Mouse (Mus musculus) gastrocnemius, adult 18-20 months (tissue): ENCODE measurements at regions not wholly inside any gene's neighbourhood (a gene's known extent, or its start where the extent isn't known, plus 50 kb on each side); places are given as distances from the start of the nearest gene placed in this dataset.

Experiments used
- DNase-seq: peaks from one replicate; pipeline ENCODE4 v3.0.0; 2021; ENCODE audit warnings: low spot score

DNA sequence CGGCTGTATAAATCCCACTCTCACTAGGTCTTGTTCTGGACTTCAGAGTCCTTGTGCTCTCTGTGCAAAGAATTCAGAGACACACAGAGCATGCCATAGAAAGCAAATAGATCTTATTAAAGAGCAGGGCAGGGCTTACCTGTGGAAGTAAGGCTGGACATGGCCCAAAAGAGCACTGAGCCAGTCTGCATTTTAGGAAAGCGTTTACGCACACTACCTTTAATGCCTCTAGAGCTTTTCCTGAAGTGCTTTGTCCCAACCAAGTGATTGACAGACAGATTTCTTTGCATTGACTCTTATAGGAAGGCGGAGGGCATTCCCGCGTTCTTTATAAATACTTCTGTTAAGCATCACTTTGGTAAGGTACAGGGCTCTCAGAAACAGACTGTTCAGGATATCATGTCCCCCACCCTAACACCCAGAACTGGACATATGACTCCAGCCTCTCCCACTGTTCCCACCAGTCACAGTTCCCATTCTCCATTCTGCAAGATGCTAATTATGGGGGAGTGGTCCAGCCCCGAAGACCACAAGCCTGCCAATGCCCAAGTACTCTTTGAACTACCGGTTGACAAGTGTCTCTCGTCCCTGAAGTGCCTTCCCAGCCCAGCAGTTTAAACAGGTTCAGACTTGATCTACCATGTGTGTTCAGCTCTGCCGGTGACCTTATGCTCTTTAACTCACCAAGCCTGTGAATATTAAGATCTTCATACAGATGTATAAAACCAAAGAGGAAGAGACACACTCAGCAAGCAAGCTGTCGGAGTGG lies 369.7 kb downstream of the Etnk1 start:
- DNase-seq, result no peak

DNA sequence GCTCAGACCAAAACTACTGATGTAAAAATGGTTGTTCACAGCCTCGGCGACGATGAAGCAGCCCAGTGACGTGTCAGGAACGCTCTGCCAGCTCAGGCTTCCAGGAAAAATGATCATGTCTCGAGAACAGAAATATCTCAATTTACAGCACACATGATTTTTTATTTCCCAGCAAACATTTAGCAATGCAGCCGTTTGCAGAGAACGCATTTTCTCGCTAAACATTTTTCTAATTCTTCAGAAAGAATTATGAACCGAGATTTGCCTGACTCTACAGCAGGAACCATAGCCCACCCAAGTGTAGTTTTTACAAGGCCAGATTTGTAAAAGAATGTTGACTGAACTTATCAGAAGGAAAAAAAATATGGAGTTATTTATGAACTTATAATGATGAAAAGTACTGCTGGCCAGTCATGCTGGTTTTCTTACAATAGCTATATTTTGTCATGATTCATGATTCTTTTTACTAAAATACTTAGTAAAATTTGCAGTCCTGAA lies 380.4 kb downstream of the Etnk1 start:
- DNase-seq, result no peak

DNA sequence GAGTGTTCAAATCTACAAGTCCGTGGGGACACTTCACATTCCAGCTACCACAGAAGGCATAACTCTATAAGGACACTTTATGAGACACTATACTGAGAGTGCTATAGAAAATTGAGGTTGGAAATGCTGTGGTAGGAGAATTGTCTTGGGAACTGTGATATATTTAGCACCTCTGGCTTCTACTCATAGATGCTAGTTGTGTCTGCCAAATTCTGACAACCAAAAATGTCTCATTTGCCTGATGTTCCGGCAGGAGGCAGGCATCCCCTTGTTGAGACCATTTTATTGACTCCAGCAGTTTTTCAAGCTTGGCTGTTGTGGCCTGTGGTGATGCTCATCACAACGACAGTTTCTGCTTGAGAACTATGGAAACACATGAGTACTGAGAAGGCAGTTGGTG lies 387.9 kb downstream of the Etnk1 start:
- DNase-seq, result no peak

DNA sequence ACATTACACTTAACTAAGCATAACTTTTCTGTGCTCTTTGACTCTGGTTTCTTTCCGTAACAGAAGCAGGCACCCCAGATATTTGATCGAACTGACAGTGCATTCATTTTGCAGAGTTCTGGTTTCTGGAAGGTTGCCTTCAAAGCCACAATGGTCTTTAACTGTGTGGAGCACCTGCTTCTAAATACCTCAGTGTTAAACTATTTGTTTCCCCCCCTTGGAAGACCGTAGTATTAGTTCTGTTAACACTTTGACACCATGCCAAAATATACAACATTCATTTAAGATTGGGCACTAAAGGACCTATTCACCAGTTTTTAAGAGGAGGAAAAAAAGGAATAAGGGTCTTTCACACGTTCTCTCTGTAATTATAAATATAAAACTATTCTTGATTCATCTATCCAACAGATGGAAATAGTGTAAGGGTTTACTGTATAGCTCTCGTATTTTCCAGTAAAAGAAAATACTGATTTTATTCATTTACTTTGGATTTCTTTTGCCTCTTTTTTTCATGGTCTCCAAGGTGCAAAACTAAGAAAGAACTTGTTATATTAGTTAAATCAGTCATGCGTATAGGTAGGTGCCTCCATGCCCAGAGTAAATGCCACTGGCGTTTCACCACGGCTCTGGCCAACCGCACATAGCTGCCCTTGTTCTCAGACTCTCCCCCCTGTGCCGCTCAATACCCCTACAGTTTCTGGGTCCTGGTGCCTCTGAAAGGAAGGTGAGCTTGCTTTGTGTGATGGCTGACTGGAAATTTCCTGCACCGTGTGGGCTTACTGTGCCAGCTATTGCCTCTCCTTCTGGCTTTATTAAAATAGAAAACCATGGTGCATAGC lies 391.2 kb downstream of the Etnk1 start:
- no peak for DNase-seq

DNA sequence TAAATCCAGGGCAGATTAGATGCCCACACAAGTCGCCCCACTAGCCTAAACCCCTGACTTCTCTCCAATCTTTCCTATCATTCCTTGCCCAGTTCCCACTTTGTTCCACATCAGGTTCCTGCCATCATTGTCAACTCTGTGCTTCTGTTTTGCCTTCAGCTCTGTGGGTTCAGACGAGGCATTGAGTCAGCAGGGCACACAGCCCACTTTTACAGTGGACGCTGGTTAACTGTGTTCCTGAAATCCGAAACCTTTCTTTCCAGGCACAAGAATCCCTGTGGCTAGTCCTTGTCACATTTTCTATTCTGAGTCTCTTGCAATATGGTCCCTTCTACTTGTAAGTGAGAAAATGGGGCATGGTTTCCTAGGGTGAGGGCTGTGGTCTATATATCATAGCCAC lies 392.3 kb downstream of the Etnk1 start:
- DNase-seq, result no peak

DNA sequence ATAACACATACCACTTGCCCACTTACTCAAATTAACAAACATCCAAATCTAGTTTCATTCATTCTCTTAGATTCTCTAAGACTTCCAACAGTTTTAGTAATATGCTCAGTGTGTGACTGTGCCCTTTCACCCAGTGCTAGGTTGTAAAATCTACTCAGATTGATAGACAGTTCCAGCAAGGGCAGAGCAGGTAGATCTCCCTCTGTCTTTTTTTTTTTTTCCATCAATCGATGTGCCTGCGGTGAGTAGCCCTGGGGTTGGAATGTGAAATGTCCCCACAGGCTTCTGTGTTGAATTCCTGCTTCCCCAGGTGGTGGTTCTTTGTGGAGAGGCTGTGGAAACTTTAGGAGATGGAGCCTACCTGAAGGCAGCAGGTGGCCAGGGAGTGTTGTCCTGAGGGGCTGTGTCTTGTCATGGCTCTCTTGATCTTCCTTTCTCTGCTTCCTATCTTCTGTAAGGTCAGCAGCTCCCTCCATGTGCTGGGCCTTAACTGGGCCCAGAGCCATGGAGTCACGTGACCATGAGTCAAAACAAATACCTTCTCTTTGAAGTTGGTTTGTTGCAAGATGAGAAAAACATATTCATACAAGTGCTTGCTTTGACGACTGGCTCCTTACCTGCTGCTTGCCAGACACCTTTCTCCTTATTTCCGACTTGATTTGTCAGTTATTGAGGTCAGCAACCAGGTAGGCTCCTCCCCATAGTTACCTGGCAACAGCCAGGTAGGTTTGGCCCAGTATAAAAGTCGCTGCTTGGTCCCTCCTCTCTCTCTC lies 394.5 kb downstream of the Etnk1 start:
- DNase-seq, result no peak

DNA sequence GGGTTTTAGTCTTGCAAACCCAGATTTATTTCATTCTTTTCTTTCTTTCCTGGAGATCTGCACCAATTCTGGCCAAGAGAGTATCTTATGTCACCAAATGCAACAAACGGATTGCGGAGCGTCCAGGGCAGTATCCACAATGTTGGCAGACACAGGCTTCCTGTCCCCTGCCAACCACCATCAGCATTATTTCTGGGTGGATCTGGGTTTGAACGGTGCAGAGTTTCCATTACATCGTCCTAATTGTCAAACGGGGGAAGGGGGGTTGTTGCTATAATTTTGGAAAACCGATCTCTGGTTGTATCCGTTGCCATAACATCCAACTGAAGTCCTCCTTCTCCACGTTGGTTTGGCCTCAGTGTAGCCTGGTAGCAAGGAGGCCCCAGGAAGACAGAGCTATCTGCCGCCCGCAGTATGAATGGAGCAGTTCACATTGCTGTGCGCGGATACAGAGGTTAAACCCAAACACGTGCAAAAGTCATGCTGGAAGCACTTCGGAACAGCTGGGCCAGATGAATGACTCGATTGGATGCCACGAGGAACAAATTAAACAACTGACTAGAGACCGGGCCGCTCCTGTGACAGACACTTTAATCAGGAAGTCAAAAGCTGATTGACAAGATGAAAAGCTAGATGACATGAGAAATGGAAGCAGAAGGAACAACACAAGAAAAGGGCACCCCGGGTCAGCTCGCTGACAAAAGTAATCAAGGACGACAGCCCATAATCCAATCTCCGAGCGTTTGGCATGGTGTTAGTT lies 404.5 kb downstream of the Etnk1 start:
- DNase-seq, result no peak

DNA sequence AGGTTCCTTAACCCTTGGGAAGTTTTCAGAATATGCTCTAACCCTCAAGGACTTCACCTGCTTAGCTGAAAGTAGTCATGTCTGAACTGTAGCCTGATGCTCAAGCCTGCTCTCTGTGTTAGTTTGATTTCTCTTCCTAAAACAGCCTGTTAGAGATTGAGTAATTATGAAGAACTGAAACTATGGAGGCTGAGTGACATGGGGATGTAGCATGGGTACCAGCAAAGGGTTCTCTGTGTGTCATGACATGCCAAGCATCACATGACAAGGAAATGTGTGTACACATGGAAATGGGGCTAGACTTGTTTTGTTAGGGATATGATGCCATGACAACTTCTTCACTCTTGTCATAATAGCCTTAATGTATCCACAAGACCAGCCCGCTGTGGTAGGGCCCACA lies 412.2 kb downstream of the Etnk1 start:
- no peak for DNase-seq

DNA sequence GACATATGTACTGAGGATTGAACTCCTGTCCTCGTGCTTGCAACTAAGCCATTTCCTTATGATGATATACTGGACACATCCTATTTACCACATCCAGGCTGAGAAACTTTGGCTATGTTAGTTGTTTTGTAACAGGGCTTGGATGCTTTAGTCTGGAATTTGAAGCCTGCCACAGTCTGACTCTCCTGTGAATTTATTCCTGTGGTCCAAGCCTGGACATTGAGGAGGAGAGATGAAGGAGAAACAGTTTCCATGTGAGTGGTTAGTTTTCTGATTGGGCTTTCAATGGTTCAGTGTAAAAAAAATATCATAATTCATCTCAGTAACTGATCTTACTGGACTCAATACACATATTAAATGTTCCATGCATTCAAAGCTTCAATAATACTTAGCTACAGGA lies 422.6 kb downstream of the Etnk1 start:
- DNase-seq, result no peak

DNA sequence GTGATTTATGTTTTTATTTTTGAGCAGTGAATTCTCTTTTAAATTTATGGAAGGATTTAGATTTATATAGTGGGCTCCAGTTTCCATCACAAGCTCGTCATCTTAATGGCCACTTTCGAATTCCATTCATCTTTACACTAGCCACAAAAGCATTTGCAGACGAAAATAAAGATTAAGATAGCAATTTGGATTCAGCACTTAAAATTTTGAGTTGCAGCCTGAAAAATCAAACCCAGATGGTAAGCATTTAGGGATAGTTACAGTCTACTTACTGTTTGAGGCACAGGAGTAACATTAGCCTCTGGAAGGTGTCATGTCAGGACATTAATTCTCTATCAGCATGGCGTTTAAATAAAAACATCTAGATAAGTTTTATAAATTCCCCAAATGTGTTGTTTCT lies 423.2 kb downstream of the Etnk1 start:
- DNase-seq, result no peak

DNA sequence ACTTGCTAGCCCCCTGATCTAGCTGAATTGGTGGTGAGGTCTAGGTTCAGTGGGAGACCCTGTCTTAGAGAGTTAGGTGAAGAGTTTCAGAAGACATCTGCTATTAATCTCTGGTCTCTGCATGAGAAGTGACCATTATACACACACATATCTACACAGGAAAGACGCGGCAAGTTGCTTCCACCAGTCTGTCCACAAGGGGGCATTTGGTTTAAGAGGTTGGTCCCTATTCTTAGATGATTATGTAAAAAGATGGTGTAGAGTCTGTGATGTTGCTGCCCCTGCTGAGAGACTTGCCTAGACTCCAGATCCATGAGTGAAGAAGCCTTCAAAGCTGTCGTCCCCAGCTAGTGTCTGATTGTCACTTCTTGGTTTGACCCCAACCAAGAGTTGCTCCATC lies 425.5 kb downstream of the Etnk1 start:
- DNase-seq, result no peak

DNA sequence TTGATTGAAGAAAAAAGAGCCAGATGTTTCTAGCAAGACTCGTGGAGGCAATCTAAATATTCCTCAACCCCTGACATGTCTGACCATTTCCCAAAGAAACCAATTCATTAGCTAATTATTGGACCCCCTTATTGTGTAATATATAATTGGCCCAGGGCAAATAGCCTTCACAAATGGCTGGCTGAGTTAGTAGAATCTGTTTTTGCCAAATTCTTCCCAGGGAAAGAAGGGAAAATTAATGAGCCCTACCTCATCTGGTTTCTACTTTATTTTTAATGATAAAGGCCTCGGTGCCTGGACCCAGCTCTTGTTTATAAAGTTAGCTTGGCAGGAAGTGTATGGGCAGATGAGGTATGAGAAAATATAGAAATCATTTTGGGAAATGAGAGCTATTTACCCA lies 428.5 kb downstream of the Etnk1 start:
- no peak for DNase-seq

DNA sequence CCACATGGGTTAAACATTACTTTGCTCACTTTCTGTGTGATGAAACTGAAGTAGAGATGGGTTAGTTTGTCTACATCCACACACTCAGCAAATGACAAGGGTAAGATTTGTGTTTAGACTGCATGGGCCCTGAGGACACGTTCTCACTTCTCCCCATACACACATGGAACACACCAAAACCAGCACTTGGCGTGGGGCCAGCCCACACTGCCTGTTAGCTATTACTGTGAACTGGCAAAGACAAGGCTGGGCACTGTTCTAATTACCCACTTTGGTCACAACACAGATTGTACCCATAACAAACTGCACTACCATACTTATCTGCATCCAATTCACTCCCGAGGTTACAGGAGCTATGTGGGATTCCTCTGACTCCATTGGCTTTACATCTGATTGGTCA lies 430.4 kb downstream of the Etnk1 start:
- DNase-seq, result no peak

DNA sequence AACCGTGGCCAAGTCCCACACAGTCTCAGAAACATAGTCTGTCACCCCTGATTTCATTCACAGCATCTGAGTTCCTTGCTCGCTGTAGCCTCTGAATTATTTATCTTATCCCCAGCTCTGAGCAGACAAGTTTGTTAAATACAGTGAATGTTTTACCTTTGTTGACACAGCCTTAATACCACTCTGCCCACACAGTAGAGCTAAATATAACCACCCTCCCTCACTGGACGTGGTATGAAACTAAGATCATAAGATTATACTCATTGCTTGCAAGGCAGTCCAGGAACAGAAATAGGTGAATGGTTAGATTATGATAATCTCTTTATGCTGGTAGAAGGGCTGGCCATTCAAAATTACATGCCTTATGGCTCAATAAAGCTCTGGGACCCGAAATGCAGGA lies 431.9 kb downstream of the Etnk1 start:
- no peak for DNase-seq

DNA sequence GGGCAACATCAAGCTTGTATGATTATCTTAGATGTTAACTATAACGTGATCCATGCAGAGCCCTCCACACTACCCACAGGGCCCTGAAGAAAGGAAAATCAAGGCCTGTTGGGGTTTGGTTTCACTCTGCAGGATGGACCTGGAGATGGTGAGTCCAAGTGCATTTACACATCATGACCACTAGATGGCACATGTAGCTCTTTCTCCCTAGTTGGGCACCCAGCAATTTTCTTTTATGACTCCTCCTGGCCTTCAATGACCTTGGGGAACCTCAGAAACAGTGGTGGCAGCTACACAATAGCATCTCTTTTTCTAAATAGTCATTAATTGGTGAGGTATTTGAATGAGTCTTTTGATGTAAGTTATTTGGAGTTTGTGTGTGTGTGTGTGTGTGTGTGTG lies 442.1 kb downstream of the Etnk1 start:
- DNase-seq, result no peak

DNA sequence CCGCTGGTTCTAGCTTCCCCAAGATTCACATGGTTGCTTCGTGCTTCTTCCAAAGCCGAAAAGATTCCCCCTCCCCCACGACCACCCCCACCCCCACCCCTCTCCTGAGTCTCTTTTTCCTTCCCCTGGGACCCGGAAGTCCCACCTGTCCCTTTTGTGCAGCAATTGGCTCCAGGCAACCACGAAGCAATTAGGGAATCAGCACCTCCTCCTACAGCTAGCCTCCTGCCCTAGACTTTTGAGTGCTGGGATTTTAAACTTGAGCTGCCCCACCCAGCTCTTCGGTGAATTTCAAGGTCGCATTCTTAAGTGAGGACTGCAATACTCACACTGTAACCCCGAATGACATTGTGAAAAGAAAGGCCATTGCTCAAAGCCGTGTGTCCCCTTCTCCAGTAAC lies 445.9 kb downstream of the Etnk1 start:
- no peak for DNase-seq

DNA sequence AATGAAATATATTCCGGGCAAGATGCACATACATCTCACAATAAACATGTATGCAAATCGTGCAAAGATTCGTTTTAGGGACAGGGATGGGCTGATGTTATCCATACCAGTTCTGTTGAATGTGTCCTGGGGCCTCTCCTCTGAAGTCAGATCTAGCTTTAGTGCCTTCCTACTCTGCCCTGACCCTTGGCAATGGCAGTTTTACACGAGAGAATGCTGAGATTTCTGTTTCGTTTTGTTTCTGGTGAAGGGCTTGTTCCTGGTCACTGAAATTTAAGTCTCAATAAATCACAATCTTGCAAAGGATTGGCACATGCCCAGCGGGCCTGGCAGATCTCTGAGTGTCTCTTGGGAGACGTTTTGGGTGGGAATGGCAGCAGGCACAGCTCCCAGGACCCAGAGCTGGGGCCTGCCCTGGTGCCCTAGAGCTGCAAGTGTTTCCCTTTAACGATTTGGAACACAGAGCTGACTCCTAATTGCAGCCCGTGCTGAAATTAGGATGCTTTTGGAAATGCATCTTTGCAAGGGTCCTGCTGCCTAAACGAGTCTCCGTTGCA lies 447.5 kb downstream of the Etnk1 start:
- no peak for DNase-seq

DNA sequence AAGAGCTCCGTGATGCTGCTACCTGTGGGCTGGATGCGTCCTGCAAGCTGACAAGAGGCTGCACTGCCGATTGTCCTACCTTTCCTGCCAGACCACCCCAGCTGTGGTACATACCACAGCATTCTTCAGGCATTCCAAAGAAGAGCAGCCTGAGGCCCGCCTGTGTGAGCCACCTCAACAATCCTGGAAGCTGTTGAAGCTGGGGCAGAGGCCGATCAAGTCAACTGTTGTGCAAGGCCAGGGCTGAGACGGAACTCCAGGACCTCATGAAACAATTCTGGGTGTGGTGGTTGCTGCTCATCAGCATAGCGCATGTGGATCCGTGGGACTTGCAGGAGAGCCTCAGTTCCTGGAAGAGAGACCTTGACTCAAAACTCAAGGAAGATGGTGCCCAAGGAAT lies 448.3 kb downstream of the Etnk1 start:
- DNase-seq, result no peak

DNA sequence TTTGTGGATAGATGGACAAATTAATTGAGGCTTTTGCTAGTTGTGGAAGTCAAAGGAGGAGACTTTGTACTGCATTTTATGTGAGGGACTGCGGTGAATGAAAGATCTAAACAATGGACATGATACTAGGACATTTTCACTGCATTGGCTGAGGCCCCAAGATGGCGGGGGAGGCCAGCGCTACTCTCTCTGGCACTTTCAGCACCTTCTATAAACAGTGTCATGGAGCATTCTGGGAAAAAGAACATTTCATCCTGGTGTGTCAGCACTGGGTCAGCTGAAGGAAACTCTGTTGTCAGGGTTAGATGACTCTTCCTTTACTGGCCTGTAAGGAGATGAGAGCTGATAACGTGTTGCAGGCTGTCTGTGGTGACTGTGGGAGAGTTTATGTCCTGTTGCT lies 449.4 kb downstream of the Etnk1 start:
- DNase-seq, result no peak

DNA sequence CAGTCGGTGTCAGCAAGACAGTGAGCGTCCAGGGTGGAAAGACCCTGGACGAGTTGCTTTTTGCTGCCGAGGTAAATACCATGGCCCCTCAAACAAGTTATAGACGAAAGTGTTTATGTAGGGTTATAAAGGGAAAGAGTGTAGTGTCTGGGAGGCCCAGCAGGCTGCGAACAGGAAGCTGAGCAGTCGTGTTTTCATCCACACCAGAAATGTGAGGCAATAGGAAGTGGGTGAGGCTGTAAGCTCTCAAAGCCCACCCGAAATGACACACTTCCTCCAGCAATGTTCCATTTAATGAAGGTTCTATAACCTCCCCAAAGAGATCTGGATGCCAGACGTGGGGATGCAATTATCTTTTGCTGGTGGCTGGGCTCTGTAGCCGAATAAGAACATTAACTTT lies 451.5 kb downstream of the Etnk1 start:
- no peak for DNase-seq

DNA sequence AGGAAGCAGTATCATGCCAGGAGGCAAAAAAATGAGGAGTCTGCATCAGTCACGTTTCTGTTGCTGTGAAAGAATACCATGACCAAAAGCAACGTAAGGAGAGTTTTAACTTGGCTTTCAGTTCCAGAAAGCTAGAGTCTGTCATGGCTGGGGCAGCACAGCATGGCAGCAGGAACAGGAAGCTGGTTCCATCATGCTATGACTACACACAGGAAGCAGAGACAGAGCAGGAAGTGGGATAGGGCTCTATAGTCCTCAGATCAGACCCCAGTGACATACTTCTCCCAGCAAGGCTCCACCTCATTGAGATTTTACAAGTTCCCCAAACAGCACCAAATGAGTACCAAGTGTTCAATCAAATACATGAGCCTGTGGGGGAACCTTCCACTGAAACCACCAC lies 453.6 kb downstream of the Etnk1 start:
- DNase-seq, result no peak
